Mouse (Mus musculus) CH12.LX (cell line): ENCODE measurements around the gene Mettl27. TPM values are rescaled to one million over a fixed set of nuclear protein-coding genes. Genes with fewer than 3 reads are reported as not detected.

Experiments
- DNase-seq: peaks from one replicate; pipeline ENCODE4 v3.0.0-alpha.2; 2013; ENCODE audit errors: extremely low read depth
- H3K27ac ChIP-seq: 2 replicates; pipeline ENCODE4 v1.5.1; 2012; ENCODE audit warnings: low read depth, mild to moderate bottlenecking, control low read depth, moderate library complexity; ENCODE audit not compliant: insufficient read depth
- H3K27me3 ChIP-seq: replicated peaks from 2 replicates; pipeline ENCODE3; 2012; ENCODE audit warnings: inconsistent platforms
- H3K36me3 ChIP-seq, 2 experiments: replicated peaks in 1 of 2; 2 replicates each; pipeline versions ENCODE3 to v1.6.1; 2012; ENCODE audit warnings: inconsistent platforms in 1 of 2, low read length in 1 of 2, mild to moderate bottlenecking in 1 of 2, mixed read lengths in 1 of 2, moderate library complexity in 1 of 2; ENCODE audit not compliant: control insufficient read depth in 1 of 2, insufficient read depth in 1 of 2
- H3K4me1 ChIP-seq, 2 experiments: 2 replicates each; pipeline ENCODE4 v1.6.1; 2012; ENCODE audit warnings: inconsistent platforms in 1 of 2, moderate library complexity in 1 of 2; ENCODE audit not compliant: insufficient read depth in 2 of 2, control insufficient read depth in 1 of 2
- H3K4me2 ChIP-seq: 2 replicates; pipeline ENCODE4 v1.6.1; 2012; ENCODE audit warnings: low read depth, mild to moderate bottlenecking, control low read depth; ENCODE audit not compliant: poor library complexity, insufficient read depth, severe bottlenecking
- H3K4me3 ChIP-seq, 3 experiments: fragments of 150-350 bp in 1 of 3; sonication (generic) in 1 of 3; replicated peaks in 1 of 3; 2 replicates each; pipeline versions ENCODE3 to v1.5.1; 2011 to 2012; ENCODE audit warnings: low read depth in 2 of 3, low read length in 2 of 3, mild to moderate bottlenecking in 2 of 3, moderate library complexity in 2 of 3, control low read depth in 1 of 3, improper control_type of control experiment in 1 of 3, inconsistent platforms in 1 of 3, mixed read lengths in 1 of 3; ENCODE audit not compliant: poor library complexity in 1 of 3
- H3K79me2 ChIP-seq: replicated peaks from 2 replicates; pipeline ENCODE4 v1.6.1; 2012; ENCODE audit warnings: mild to moderate bottlenecking, moderate library complexity; ENCODE audit not compliant: control insufficient read depth, poor library complexity, insufficient read depth, severe bottlenecking; ENCODE audit errors: extremely low read depth
- H3K9ac ChIP-seq: 2 replicates; pipeline ENCODE4 v1.6.1; 2012; ENCODE audit warnings: low read depth, mild to moderate bottlenecking, control low read depth, moderate library complexity; ENCODE audit not compliant: insufficient read depth
- H3K9me3 ChIP-seq: replicated peaks from 2 replicates; pipeline ENCODE3; 2012; ENCODE audit warnings: low read length, inconsistent platforms, mixed read lengths
- BHLHE40 ChIP-seq: IDR thresholded peaks from 2 replicates; pipeline ENCODE4 v1.6.1; 2011; ENCODE audit warnings: mild to moderate bottlenecking, low read depth, low read length, improper control_type of control experiment
- CTCF ChIP-seq, 2 experiments: IDR thresholded peaks in 1 of 2; conservative IDR thresholded peaks in 1 of 2; 2 replicates each; pipeline ENCODE4 v1.5.1; 2011 to 2012; ENCODE audit warnings: low read depth in 2 of 2, low read length in 2 of 2, improper control_type of control experiment in 1 of 2, inconsistent platforms in 1 of 2, mild to moderate bottlenecking in 1 of 2, moderate library complexity in 1 of 2
- ELF1 ChIP-seq: IDR thresholded peaks from 2 replicates; pipeline ENCODE4 v1.6.1; 2014; ENCODE audit warnings: low read depth, mild to moderate bottlenecking, inconsistent platforms, low read length, improper control_type of control experiment
- EP300 ChIP-seq: IDR thresholded peaks from 2 replicates; pipeline ENCODE4 v1.6.1; 2011; ENCODE audit warnings: low read length, improper control_type of control experiment
- GABPA ChIP-seq: IDR thresholded peaks from 2 replicates; pipeline ENCODE4 v1.6.1; 2012; ENCODE audit warnings: low read depth, low read length, improper control_type of control experiment, inconsistent platforms; ENCODE audit not compliant: insufficient replicate concordance
- IRF4 ChIP-seq: IDR thresholded peaks from 2 replicates; pipeline ENCODE4 v1.6.1; 2014; ENCODE audit warnings: low read depth, mild to moderate bottlenecking, inconsistent platforms, low read length, improper control_type of control experiment
- JUN ChIP-seq: IDR thresholded peaks from 2 replicates; pipeline ENCODE4 v1.6.1; 2011; ENCODE audit warnings: low read depth, mild to moderate bottlenecking, low read length, improper control_type of control experiment, moderate library complexity; ENCODE audit not compliant: insufficient read depth
- KAT2A ChIP-seq: IDR thresholded peaks from 2 replicates; pipeline ENCODE4 v1.6.1; 2012; ENCODE audit warnings: low read length, improper control_type of control experiment, inconsistent platforms; ENCODE audit not compliant: insufficient replicate concordance
- MAX ChIP-seq: IDR thresholded peaks from 2 replicates; pipeline ENCODE4 v1.6.1; 2011; ENCODE audit warnings: low read length, improper control_type of control experiment
- MAZ ChIP-seq: IDR thresholded peaks from 2 replicates; pipeline ENCODE4 v1.6.1; 2012; ENCODE audit warnings: low read depth, mild to moderate bottlenecking, inconsistent platforms, low read length, improper control_type of control experiment, moderate library complexity
- MXI1 ChIP-seq: IDR thresholded peaks from 2 replicates; pipeline ENCODE4 v1.6.1; 2011; ENCODE audit warnings: mild to moderate bottlenecking, low read depth, low read length, improper control_type of control experiment
- NELFE ChIP-seq: IDR thresholded peaks from 2 replicates; pipeline ENCODE4 v1.6.1; 2011; ENCODE audit warnings: low read depth, low read length, improper control_type of control experiment
- NRF1 ChIP-seq: IDR thresholded peaks from 2 replicates; pipeline ENCODE4 v1.6.1; 2014; ENCODE audit warnings: low read depth, mild to moderate bottlenecking, inconsistent platforms, low read length, improper control_type of control experiment, moderate library complexity
- POLR2A ChIP-seq: IDR thresholded peaks from 2 replicates; pipeline ENCODE4 v1.6.1; 2011; ENCODE audit warnings: low read depth, mild to moderate bottlenecking, improper control_type of control experiment, low read length
- POLR2AphosphoS2 ChIP-seq: IDR thresholded peaks from 2 replicates; pipeline ENCODE4 v1.6.1; 2011; ENCODE audit warnings: low read depth, low read length, improper control_type of control experiment
- RAD21 ChIP-seq: IDR thresholded peaks from 2 replicates; pipeline ENCODE4 v1.6.1; 2011; ENCODE audit warnings: low read depth, mild to moderate bottlenecking, low read length, improper control_type of control experiment, moderate library complexity
- RCOR1 ChIP-seq: conservative IDR thresholded peaks from 2 replicates; pipeline ENCODE4 v1.6.1; 2012; ENCODE audit warnings: low read depth, mild to moderate bottlenecking, inconsistent platforms, low read length, improper control_type of control experiment
- SIN3A ChIP-seq: IDR thresholded peaks from 2 replicates; pipeline ENCODE4 v1.6.1; 2012; ENCODE audit warnings: low read length, improper control_type of control experiment, inconsistent platforms
- SMC3 ChIP-seq: IDR thresholded peaks from 2 replicates; pipeline ENCODE4 v1.6.1; 2011; ENCODE audit warnings: low read depth, low read length, improper control_type of control experiment
- TCF12 ChIP-seq: IDR thresholded peaks from 2 replicates; pipeline ENCODE4 v1.6.1; 2014; ENCODE audit warnings: low read depth, mild to moderate bottlenecking, inconsistent platforms, low read length, improper control_type of control experiment
- USF2 ChIP-seq: conservative IDR thresholded peaks from 2 replicates; pipeline ENCODE4 v1.6.1; 2011; ENCODE audit warnings: low read depth, low read length, improper control_type of control experiment
- ZC3H11A ChIP-seq: IDR thresholded peaks from 2 replicates; pipeline ENCODE4 v1.6.1; 2012; ENCODE audit warnings: low read depth, mild to moderate bottlenecking, inconsistent platforms, low read length, improper control_type of control experiment
- dilution Hi-C: fragments of 300-500 bp; cut with MboI; formaldehyde crosslinking; loops from 2 replicates; pipeline ENCODE4 v1.14.3; 2020; ENCODE audit warnings: low sequenced_read_pairs; ENCODE audit not compliant: extremely low pct_unique_long_range_greater_than_20kb, extremely low pct_ligation_motif_present
- in situ Hi-C: fragments of 300-500 bp; cut with MboI; formaldehyde crosslinking; loops from 3 replicates; pipeline ENCODE4 v1.14.3; 2019; ENCODE audit warnings: low sequenced_read_pairs, low pct_ligation_motif_present, low pct_unique_long_range_greater_than_20kb, mixed read lengths
- polyA plus RNA-seq: library from polyadenylated mRNA; unstranded; fragments of >175 nt; gene quantifications from 2 replicates; pipeline ENCODE4 v1.2.1, GENCODE M21; 2012; ENCODE audit warnings: low read depth; ENCODE audit not compliant: insufficient read length
- total RNA-seq, 2 experiments: library from RNA; depleted of rRNA; stranded (reverse); fragments of 300-350 nt in 1 of 2; fragments of >200 nt in 1 of 2; gene quantifications; 2 replicates each; pipeline ENCODE4 v1.2.3; 2012 to 2014

Gene Mettl27
- total and polyA plus RNA-seq, 3 experiments, result 0.73 to 1.9 (median 0.93) TPM

- dilution Hi-C loops, result no loop called here
- H3K4me1 ChIP-seq, result peaks cover 0 to 26% of the 10 kb centered on the region in 2 experiments; a peak in 2 of 4 replicates
- no peak overlapping the region for H3K27ac ChIP-seq
- H3K9ac ChIP-seq, result peak overlapping the region; percentile 15; the same call in 1 of the 2 replicates
- peaks cover 34% of the 10 kb centered on the region for H3K27me3 ChIP-seq
- no peaks in the 10 kb centered on the region for H3K79me2 ChIP-seq
- no peaks in the 10 kb centered on the region for H3K9me3 ChIP-seq
- no peaks in the 10 kb centered on the region for H3K36me3 ChIP-seq
- DNase-seq, result peak; percentile 89
- peak overlapping the region in 1 of 3 experiments; percentile 0 for H3K4me3 ChIP-seq
- TF ChIP-seq NRF1 (peak; percentile 68), POLR2AphosphoS2 (no peak), CTCF (conservative IDR thresholded peaks at IDR 0.05 in 1 of 2, IDR thresholded peaks at IDR 0.05 in 1 of 2; ENCODE audit: low read depth in 2 of 2, low read length in 2 of 2) (peak in 1 of 2 experiments; percentile 64; a peak in 2 of 4 replicates), ELF1 (no peak), POLR2A (0 out of 2 replicates have a peak, but pooled peaks have one; percentile 33), BHLHE40 (peak; percentile 88), SMC3 (peak; percentile 41; the same call in 1 of the 2 replicates), MAX (0 out of 2 replicates have a peak, but pooled peaks have one; percentile 13), MXI1 (peak; percentile 18; the same call in 1 of the 2 replicates), KAT2A (no peak), RCOR1 (0 out of 2 replicates have a peak, but pooled peaks have one; percentile 55), SIN3A (0 out of 2 replicates have a peak, but pooled peaks have one; percentile 51), TCF12 (no peak), RAD21 (peak; percentile 54)
- peak overlapping the region; percentile 91 for H3K4me2 ChIP-seq
- in situ Hi-C loops, result no loop called here
Measured at GRCm38 (mm10) chr5:134965852-134966821, 34.0 kb downstream of the Mettl27 start.

DNA sequence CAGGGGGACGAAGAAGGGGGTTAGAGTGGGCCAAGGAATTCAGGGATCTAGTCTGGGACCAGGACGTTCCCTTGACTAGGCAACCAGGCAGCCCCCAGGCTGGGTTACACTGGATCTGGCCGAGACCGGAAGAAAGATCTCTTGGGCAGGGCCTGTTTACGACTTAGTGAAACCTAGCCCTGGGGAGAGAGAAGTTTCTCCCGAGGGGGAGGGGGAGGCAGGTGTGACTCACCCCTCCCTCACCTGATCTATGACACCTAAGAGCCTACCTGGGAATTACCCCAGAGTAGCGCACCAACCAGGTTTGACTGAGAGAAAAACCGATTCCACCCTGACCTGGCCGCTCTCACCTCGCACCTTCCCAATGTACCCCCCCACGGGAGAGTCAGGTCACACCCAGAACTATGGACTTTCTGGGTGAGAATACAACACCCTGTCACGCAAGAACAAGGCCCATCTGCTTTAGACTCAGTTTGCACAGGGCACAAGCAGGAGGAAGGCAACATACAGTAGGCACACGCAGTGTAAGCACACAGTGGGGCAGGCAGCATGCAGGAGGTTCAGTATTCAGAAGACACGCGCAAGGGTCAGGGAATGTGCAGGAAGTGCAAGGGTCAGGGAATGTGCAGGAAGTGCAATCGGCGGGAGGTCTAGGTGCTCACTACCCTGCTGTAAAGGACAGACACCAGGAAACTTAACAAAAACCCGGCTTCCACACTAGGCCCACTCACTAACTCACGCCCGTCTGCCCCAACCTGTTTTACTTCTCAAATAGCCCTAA lies 35.2 kb downstream of the Mettl27 start:
- no peak overlapping the region for H3K27ac ChIP-seq
- DNase-seq, result no peak
- in situ Hi-C loops, result no loop called here
- no peak overlapping the region for H3K4me2 ChIP-seq
- H3K79me2 ChIP-seq, result no peaks in the 10 kb centered on the region
- dilution Hi-C loops, result no loop called here
- H3K9ac ChIP-seq, result no peak overlapping the region
- peaks cover 36% of the 10 kb centered on the region for H3K27me3 ChIP-seq
- H3K4me3 ChIP-seq, result no peak overlapping the region
- TF ChIP-seq ELF1, result no peak
- no peak for TF ChIP-seq MAZ
- TF ChIP-seq NELFE, result no peak
- no peak for TF ChIP-seq RCOR1
- TF ChIP-seq GABPA, result no peak
- no peak for TF ChIP-seq IRF4
- TF ChIP-seq BHLHE40, result no peak
- no peak for TF ChIP-seq TCF12
- TF ChIP-seq USF2, result no peak
- no peak for TF ChIP-seq EP300
- no peak for TF ChIP-seq JUN
- no peak for TF ChIP-seq ZC3H11A
- no peak for TF ChIP-seq MXI1
- no peak for TF ChIP-seq MAX
- TF ChIP-seq, all 38 proteins: peak for 0
- Histone ChIP-seq H3K4me1 (peaks cover 0 to 19% of the 10 kb centered on the region in 2 experiments; a peak in 2 of 4 replicates), H3K36me3 (no peaks in the 10 kb centered on the region), H3K9me3 (no peaks in the 10 kb centered on the region)
